Mouse (Mus musculus) midbrain, embryonic 11.5 days (tissue): ENCODE measurements around the gene Grtp1. TPM values are rescaled to one million over a fixed set of nuclear protein-coding genes. Genes with fewer than 3 reads are reported as not detected.

Experiments used
- ATAC-seq: fragments of 200-750 bp; cut with Nextera tagmentation; 2 replicates; pipeline ENCODE4 v1.8.0; 2017; ENCODE audit warnings: moderate TSS enrichment, moderate library complexity; ENCODE audit not compliant: low FRiP score
- DNase-seq: peaks from one replicate; pipeline ENCODE4 v3.0.0; 2015; ENCODE audit warnings: low spot score; ENCODE audit errors: missing footprints
- H3K27ac ChIP-seq: fragments of 300-500 bp; sonication (generic); 2 replicates; pipeline ENCODE4 v1.5.1; 2014; ENCODE audit warnings: low read depth, low read length
- H3K27me3 ChIP-seq: fragments of 300-500 bp; sonication (generic); 2 replicates; pipeline ENCODE4 v1.6.1; 2014; ENCODE audit warnings: mild to moderate bottlenecking, low read length, moderate library complexity, mixed read lengths; ENCODE audit not compliant: control insufficient read depth, insufficient read depth
- H3K36me3 ChIP-seq: fragments of 300-500 bp; sonication (generic); 2 replicates; pipeline ENCODE4 v1.6.1; 2014; ENCODE audit warnings: mild to moderate bottlenecking, low read length, moderate library complexity, mixed read lengths; ENCODE audit not compliant: control insufficient read depth, insufficient read depth
- H3K4me1 ChIP-seq: fragments of 300-500 bp; sonication (generic); 2 replicates; pipeline ENCODE4 v1.6.1; 2014; ENCODE audit warnings: low read length; ENCODE audit not compliant: control insufficient read depth, insufficient read depth
- H3K4me2 ChIP-seq: fragments of 300-500 bp; sonication (generic); 2 replicates; pipeline ENCODE4 v1.6.1; 2014; ENCODE audit warnings: mild to moderate bottlenecking, moderate library complexity
- H3K4me3 ChIP-seq: fragments of 300-500 bp; sonication (generic); 2 replicates; pipeline ENCODE4 v1.5.1; 2014; ENCODE audit warnings: low read depth, low read length
- H3K9ac ChIP-seq: fragments of 300-500 bp; sonication (generic); 2 replicates; pipeline ENCODE4 v1.6.1; 2014; ENCODE audit warnings: low read length
- H3K9me3 ChIP-seq: fragments of 300-500 bp; sonication (generic); 2 replicates; pipeline ENCODE4 v1.6.1; 2016; ENCODE audit warnings: low read length; ENCODE audit not compliant: control insufficient read depth
- WGBS: fragments of 180-500 bp; shearing (Covaris S2); extraction: QIAGEN DNeasy Blood & Tissue Kit; methylation state at CpG from one replicate; pipeline ENCODE4 v1.1.7; 2014; 5-methylcytosine and 5-hydroxymethylcytosine counted together
- polyA plus RNA-seq: library from polyadenylated mRNA; unstranded; fragments of >200 nt; fragmentation: Nextera tagmentation; extraction: Ambion mirVana; gene quantifications from 2 replicates; pipeline ENCODE4 v1.2.1, GENCODE M21; 2014

Gene Grtp1
- polyA plus RNA-seq, 1 experiment from 2014 or later, result 20.9 TPM

DNA sequence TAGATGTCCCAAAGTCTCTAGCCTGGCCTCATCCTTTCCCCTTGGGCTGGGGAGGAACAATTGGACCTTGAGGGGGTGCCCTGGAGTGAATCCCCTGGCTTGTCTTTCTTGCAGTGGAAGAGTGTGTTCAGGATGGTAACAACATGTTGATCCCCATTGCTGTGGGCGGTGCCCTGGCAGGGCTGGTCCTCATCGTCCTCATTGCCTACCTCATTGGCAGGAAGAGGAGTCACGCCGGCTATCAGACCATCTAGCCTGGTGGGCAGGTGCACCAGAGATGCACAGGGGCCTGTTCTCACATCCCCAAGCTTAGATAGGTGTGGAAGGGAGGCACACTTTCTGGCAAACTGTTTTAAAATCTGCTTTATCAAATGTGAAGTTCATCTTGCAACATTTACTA is 26.1 kb downstream of the Grtp1 start:
- H3K4me2 ChIP-seq, result no peak overlapping the region
- WGBS, result 95% methylated on average over 4 of the region's 4 CpGs
- no peak overlapping the region for H3K27ac ChIP-seq
- H3K4me1 ChIP-seq, result no peaks in the 10 kb centered on the region
- no peak overlapping the region for H3K9ac ChIP-seq
- ATAC-seq, result no peak
- H3K4me3 ChIP-seq, result no peak overlapping the region
- DNase-seq, result peak; percentile 57
- H3K9me3 ChIP-seq, result no peaks in the 10 kb centered on the region
- H3K36me3 ChIP-seq, result peaks cover 32% of the 10 kb centered on the region
- H3K27me3 ChIP-seq, result no peaks in the 10 kb centered on the region

GRCm38 (mm10) chr8:13170510-13170909 is 29.9 kb downstream of the Grtp1 start:
- H3K9me3 ChIP-seq, result no peaks in the 10 kb centered on the region
- no peaks in the 10 kb centered on the region for H3K27me3 ChIP-seq
- WGBS, result 78% methylated on average over 1 of the region's 1 CpGs
- no peaks in the 10 kb centered on the region for H3K4me1 ChIP-seq
- no peak overlapping the region for H3K27ac ChIP-seq
- no peak for ATAC-seq
- no peak overlapping the region for H3K4me2 ChIP-seq
- H3K9ac ChIP-seq, result no peak overlapping the region
- no peak for DNase-seq
- H3K36me3 ChIP-seq, result peaks cover 28% of the 10 kb centered on the region
- H3K4me3 ChIP-seq, result no peak overlapping the region

DNA sequence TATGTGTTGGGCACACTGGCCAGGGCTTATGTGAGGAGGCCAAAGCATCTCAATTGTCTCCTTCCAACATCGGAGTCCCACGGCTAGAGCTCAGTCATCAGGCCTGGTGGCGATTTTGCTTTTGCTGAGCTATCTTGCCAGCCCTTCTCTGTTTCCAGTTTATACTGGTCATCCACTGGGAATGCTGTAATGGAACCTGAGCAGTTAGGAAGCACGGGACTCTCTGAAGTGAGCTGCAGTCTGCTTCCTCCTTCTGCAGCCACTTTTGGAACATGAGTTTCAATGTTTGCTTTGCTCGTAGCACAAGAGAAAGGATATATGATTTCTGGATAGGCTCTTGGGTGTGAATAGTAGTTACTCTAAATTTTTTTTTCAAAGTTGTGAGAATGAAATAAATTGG is 36.1 kb downstream of the Grtp1 start:
- Histone ChIP-seq H3K9me3 (no peaks in the 10 kb centered on the region), H3K27ac (no peak overlapping the region), H3K9ac (no peak overlapping the region), H3K4me2 (no peak overlapping the region), H3K4me3 (no peak overlapping the region), H3K4me1 (peaks cover 8% of the 10 kb centered on the region), H3K27me3 (no peaks in the 10 kb centered on the region), H3K36me3 (peaks cover 5% of the 10 kb centered on the region)
- 90% methylated on average over 5 of the region's 5 CpGs for whole genome bisulfite sequencing
- DNase-seq (no peak), ATAC-seq (no peak)

DNA sequence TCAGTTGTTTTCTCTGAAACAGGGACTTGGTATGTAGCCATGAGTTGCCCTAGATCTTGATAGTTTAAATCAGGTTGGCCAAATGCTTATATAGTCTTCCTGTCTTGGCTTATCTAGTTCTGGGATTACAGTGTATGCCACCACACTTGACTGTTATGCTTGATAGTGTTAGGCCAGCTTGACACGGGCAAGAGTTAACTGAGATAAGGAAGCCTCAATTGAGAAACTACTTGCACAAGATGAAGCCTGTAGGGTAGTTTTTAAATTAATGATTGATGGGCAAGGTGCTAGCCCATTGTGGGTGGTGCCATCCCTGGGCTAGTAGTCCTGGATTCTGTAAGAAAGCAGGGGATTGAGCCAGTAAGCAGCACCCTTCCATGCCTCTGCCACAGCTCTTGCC is 36.9 kb downstream of the Grtp1 start:
- Histone ChIP-seq H3K27ac (no peak overlapping the region), H3K9me3 (no peaks in the 10 kb centered on the region), H3K4me2 (no peak overlapping the region), H3K36me3 (peaks cover 5% of the 10 kb centered on the region), H3K4me1 (peaks cover 9% of the 10 kb centered on the region), H3K4me3 (no peak overlapping the region), H3K9ac (no peak overlapping the region), H3K27me3 (no peaks in the 10 kb centered on the region)
- WGBS, result 94% methylated on average over 1 of the region's 1 CpGs
- DNase-seq (no peak), ATAC-seq (no peak)

DNA sequence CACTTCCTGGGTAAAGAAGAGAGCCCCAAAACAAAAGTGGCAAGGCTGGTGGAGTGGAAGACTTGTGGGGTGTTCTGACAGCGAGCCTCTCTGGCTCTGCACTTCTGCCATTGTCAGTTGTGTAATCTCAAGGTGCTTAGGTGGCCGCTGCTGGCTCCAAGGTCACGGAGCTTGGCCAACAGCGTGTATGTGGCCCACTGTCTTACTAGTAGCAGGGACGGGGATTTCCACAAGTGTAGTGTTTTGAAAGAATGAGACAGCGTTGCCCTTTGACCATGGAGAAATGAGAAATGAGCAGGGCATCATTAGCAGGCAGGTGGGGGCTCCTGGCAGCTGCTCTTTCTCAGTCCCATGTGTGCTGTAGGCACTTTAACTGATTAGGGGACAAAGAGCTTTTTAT is 38.3 kb downstream of the Grtp1 start:
- no peak overlapping the region for H3K4me3 ChIP-seq
- no peak overlapping the region for H3K9ac ChIP-seq
- no peaks in the 10 kb centered on the region for H3K27me3 ChIP-seq
- no peaks in the 10 kb centered on the region for H3K9me3 ChIP-seq
- no peak for ATAC-seq
- H3K4me2 ChIP-seq, result no peak overlapping the region
- WGBS, result 86% methylated on average over 6 of the region's 6 CpGs
- no peaks in the 10 kb centered on the region; the same call in 1 of the 2 replicates for H3K36me3 ChIP-seq
- peak; percentile 57 for DNase-seq
- H3K4me1 ChIP-seq, result peaks cover 11% of the 10 kb centered on the region
- no peak overlapping the region for H3K27ac ChIP-seq

DNA sequence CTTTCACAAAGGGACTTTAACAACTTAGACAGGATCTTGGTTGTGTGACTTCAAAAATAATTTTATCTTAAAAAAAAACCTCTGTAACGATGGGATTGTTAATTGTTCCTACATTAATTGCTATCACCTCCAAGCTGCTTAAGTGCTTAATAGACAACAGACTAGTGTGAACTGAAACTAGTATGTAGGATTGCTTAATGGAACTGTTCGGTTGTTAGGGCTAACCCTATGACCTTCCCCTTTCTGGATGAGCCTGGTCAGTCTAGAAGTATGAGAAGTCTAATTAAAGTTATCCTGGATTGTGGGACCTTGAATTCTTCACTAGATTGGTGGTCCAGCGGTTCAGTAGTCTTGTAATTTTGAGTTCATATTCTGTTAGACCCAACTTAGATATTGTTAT is 39.7 kb downstream of the Grtp1 start:
- ATAC-seq (no peak), DNase-seq (no peak)
- Histone ChIP-seq H3K9me3 (no peaks in the 10 kb centered on the region), H3K4me1 (peaks cover 11% of the 10 kb centered on the region), H3K27ac (no peak overlapping the region), H3K27me3 (no peaks in the 10 kb centered on the region), H3K4me2 (peak overlapping the region; percentile 92), H3K4me3 (no peak overlapping the region), H3K36me3 (no peaks in the 10 kb centered on the region; the same call in 1 of the 2 replicates), H3K9ac (peak overlapping the region; percentile 96; the same call in 1 of the 2 replicates)
- WGBS, result 90% methylated on average over 3 of the region's 3 CpGs

- H3K27ac ChIP-seq, result 0 out of 2 replicates have a peak overlapping the region, but pooled peaks have one; percentile 30
- peak overlapping the region; percentile 92 for H3K4me2 ChIP-seq
- no peaks in the 10 kb centered on the region; the same call in 1 of the 2 replicates for H3K36me3 ChIP-seq
- peaks cover 11% of the 10 kb centered on the region for H3K4me1 ChIP-seq
- H3K9ac ChIP-seq, result peak overlapping the region; percentile 96
- H3K27me3 ChIP-seq, result no peaks in the 10 kb centered on the region
- peak overlapping the region; percentile 99 for H3K4me3 ChIP-seq
- under 1% methylated on average over 41 of the region's 49 CpGs for WGBS
- H3K9me3 ChIP-seq, result no peaks in the 10 kb centered on the region
- peak; percentile 76 for ATAC-seq
- peak; percentile 91 for DNase-seq
These were observed 41.0 kb downstream of the Grtp1 start for GRCm38 (mm10) chr8:13159377-13159881.

DNA sequence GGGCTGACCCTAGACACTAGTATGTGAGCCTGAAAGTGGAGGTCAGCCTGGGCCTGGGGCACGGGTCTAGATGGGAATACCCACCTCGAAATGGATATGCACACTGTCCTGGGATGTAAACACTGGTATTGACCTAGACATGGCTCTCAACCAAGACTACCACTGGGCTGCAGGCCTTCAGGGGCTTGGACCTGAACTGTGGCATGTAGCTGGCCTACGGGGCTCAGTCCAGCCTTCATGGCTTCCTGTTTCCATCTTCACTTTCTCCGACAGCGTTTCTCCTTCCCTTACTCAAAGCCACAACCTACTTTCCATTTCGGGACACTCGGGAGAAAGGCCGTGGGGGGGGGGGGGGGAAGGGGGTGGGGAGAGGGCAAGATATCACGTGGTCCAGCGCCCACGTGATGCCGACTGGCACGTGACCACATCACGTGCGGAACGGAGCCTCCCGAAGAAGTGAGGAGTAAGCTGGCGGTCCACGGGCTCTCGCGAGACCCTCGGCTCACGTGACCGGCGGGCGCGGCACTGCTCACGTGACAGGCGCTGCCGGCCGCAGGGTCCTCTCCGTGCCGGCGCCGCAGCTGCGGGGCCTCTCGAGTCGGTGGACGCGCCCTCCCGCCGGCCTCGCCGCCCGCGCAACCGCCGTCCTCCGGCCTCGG is 41.6 kb downstream of the Grtp1 start, which contains the start of gene Lamp1:
Lamp1 (plus strand) TSS at position 444 of the 659 bp plus-strand sequence.
- H3K27ac ChIP-seq, result 0 out of 2 replicates have a peak within 1 kb of the TSS, but pooled peaks have one; percentile 30
- no peaks in the 10 kb centered on the region; the same call in 1 of the 2 replicates for H3K36me3 ChIP-seq
- H3K27me3 ChIP-seq, result no peaks in the 10 kb centered on the region
- no peaks in the 10 kb centered on the region for H3K9me3 ChIP-seq
- peak within 1 kb of the TSS; percentile 96 for H3K9ac ChIP-seq
- ATAC-seq (peak; percentile 99), DNase-seq (peak; percentile 100)
- under 1% methylated on average over 49 of the region's 50 CpGs for WGBS
- peak within 1 kb of the TSS; percentile 99 for H3K4me3 ChIP-seq
- H3K4me2 ChIP-seq, result peak within 1 kb of the TSS; percentile 92
- H3K4me1 ChIP-seq, result peaks cover 11% of the 10 kb centered on the region

DNA sequence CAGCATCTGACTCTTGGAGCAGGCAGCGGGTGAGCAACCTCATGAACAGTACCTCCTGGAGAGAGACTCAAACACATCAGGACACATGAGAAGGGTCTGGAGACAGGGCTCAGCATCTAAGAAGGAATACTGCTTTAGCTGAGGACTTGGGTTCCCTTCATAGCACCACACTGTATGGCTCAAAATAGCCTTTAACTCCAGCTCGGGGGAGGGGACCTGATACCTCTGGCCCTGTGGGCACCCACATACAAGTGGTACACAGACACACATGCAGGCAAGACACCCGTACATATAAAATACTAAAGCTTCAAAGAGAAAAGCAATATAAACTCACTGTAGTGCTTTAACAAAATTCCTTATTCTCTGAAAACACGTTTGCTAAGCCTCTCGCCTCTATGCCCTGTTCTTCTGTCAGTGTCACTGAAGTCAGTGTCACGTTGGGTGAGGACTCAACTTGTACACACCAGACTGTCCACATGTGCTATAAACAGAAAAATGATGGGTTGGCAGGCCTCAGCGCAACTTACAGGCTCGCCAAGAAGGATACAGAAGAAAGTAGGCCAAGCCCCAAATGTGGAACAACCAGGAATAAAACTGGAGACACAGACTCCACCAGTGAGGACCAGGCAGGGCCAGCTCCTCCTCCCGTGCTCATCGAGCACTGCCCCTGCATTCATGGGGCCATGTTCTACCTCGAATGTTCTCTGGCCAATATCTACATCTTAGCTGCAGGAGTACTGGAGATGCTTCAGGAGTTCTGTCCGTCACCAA is 43.9 kb downstream of the Grtp1 start:
- no peak for ATAC-seq
- H3K9me3 ChIP-seq, result no peaks in the 10 kb centered on the region
- H3K9ac ChIP-seq, result no peak overlapping the region
- peaks cover 11% of the 10 kb centered on the region for H3K4me1 ChIP-seq
- H3K36me3 ChIP-seq, result no peaks in the 10 kb centered on the region
- no peaks in the 10 kb centered on the region for H3K27me3 ChIP-seq
- WGBS, result 76% methylated on average over 12 of the region's 12 CpGs
- no peak overlapping the region for H3K27ac ChIP-seq
- H3K4me3 ChIP-seq, result no peak overlapping the region
- peak; percentile 47 for DNase-seq
- H3K4me2 ChIP-seq, result no peak overlapping the region
